Mouse (Mus musculus) cerebellum, adult 2 months (tissue): Measurements from ENCODE around the gene Mfn2. TPM values are rescaled to one million over a fixed set of nuclear protein-coding genes. Genes with fewer than 3 reads are reported as not detected.
A peak's percentile ranks its signal among the peaks of the same experiment; 100 is the strongest.
"Not testable (repeated sequence)": the region's sequence is repeated elsewhere in the genome, so short reads cannot be mapped to it uniquely, and the experiment has no call there.

ENCODE experiments used
- DNase-seq, 2 experiments: peaks; one replicate each; pipeline ENCODE4 v3.0.0; 2021
- H3K27ac ChIP-seq: fragments of 200-500 bp; 2 replicates; pipeline ENCODE4 v1.5.1; 2012; ENCODE audit warnings: low read length, control low read depth, inconsistent platforms; ENCODE audit not compliant: insufficient read depth
- H3K27me3 ChIP-seq: fragments of 200-500 bp; 2 replicates; pipeline ENCODE4 v1.6.1; 2012; ENCODE audit warnings: inconsistent platforms, mild to moderate bottlenecking, low read length, moderate library complexity; ENCODE audit not compliant: control insufficient read depth, insufficient read depth
- H3K4me1 ChIP-seq: fragments of 200-500 bp; 2 replicates; pipeline ENCODE4 v1.6.1; 2011; ENCODE audit warnings: low read length; ENCODE audit not compliant: control insufficient read depth, insufficient read depth
- H3K4me3 ChIP-seq: fragments of 200-500 bp; replicated peaks from 2 replicates; pipeline ENCODE3; 2011; ENCODE audit warnings: mild to moderate bottlenecking, low read depth, low read length, control low read depth; ENCODE audit not compliant: insufficient read depth
- CTCF ChIP-seq: fragments of 200-500 bp; IDR thresholded peaks from 2 replicates; pipeline ENCODE4 v1.5.1; 2011; ENCODE audit warnings: low read depth, mild to moderate bottlenecking, control low read depth, low read length, moderate library complexity, borderline replicate concordance; ENCODE audit not compliant: insufficient read depth
- POLR2A ChIP-seq: fragments of 200-500 bp; IDR thresholded peaks from 2 replicates; pipeline ENCODE4 v1.6.1; 2011; ENCODE audit warnings: low read length, control low read depth, borderline replicate concordance; ENCODE audit not compliant: insufficient read depth
- WGBS: fragments of 180-500 bp; shearing (Covaris S2); methylation state at CpG from one replicate; pipeline ENCODE4 v1.1.7; 2018; 5-methylcytosine and 5-hydroxymethylcytosine counted together
- polyA plus RNA-seq: library from polyadenylated mRNA; depleted of rRNA; stranded (reverse); fragments of >200 nt; gene quantifications from 2 replicates; pipeline ENCODE4 v1.2.3, GENCODE M21; 2012

The Mfn2 gene
- polyA plus RNA-seq, 1 experiment = 113 TPM

GRCm38 (mm10) chr4:147866056-147866455, 38.4 kb downstream of the Mfn2 start:
- Histone ChIP-seq H3K4me3 (no peak overlapping the region), H3K4me1 (no peaks in the 10 kb centered on the region; the same call in 1 of the 2 replicates), H3K27ac (no peak overlapping the region), H3K27me3 (no peaks in the 10 kb centered on the region)
- TF ChIP-seq CTCF (no peak), POLR2A (no peak)
- no peak for DNase-seq
- 90% methylated on average over 9 of the region's 9 CpGs for WGBS

GRCm38 (mm10) chr4:147865651-147866050, 38.9 kb downstream of the Mfn2 start:
- Histone ChIP-seq H3K4me3 (no peak overlapping the region), H3K27ac (no peak overlapping the region), H3K27me3 (no peaks in the 10 kb centered on the region), H3K4me1 (no peaks in the 10 kb centered on the region; the same call in 1 of the 2 replicates)
- no peak for DNase-seq
- no peak for TF ChIP-seq POLR2A
- TF ChIP-seq CTCF = no peak
- 95% methylated on average over 6 of the region's 6 CpGs for WGBS

- WGBS = 88% methylated on average over 3 of the region's 3 CpGs
Observed at GRCm38 (mm10) chr4:147862051-147862450, 42.5 kb downstream of the Mfn2 start.

GRCm38 (mm10) chr4:147850776-147851175, 53.7 kb downstream of the Mfn2 start:
- no peak overlapping the region for H3K4me3 ChIP-seq
- WGBS = 80% methylated on average over 2 of the region's 2 CpGs

More at GRCm38 (mm10) chr4:147862051-147862450, 42.5 kb downstream of the Mfn2 start:
- Histone ChIP-seq H3K27me3 (no peaks in the 10 kb centered on the region), H3K27ac (no peak overlapping the region), H3K4me3 (no peak overlapping the region), H3K4me1 (no peaks in the 10 kb centered on the region)
- TF ChIP-seq POLR2A (no peak), CTCF (no peak)
- no peak for DNase-seq

GRCm38 (mm10) chr4:147848584-147848991, 55.9 kb downstream of the Mfn2 start:
- no peak for TF ChIP-seq POLR2A
- no peak for TF ChIP-seq CTCF
- DNase-seq = no peak
- 0% methylated on average over 4 of the region's 4 CpGs for WGBS

More at GRCm38 (mm10) chr4:147850776-147851175, 53.7 kb downstream of the Mfn2 start:
- no peaks in the 10 kb centered on the region for H3K27me3 ChIP-seq
- no peak overlapping the region for H3K27ac ChIP-seq
- DNase-seq = no peak
- TF ChIP-seq CTCF = no peak
- TF ChIP-seq POLR2A = no peak
- no peaks in the 10 kb centered on the region for H3K4me1 ChIP-seq

DNA sequence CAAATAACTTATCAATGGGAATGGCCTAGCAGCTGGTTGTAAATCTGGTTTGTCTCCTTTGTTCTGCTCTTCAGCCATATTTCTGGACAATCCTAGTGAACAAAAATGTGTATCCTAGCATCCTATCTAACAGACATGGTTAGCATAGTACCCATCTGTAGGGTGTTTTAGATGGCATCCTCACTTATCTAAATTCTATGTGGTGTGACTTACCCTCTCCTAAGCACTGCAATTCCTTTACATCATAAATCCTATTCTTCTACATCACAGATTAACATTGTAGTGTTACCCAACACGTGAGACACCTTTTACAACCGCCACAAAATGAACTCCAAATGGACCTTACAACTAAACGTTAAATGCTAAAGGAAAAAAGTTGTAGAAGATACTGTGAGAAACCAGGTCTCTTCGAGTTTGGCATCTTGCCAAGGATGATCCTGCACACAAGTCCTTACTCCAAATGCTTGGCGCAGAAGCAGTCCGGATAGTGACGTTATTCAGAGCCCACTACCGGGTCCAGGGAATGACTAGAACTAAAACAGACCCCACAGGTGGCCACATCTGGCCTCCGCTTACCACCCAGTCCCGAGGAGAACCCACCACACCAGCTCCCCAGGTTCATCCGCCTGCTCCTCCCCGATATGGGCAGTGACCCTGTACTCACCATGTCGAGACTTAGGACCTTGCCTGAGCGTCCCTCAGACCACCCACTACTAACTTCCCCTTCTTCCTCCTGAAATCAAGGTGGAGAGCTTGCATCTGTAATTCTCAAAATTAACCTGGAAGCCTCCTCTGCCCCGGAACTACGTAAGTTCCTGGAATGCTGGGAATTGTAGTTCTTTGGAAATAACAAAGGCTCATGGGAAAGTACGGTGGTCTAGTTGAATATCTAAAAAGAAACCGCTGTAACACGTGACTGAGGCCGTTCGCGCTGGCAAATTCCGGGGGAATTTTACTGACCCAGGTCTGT, 56.6 kb downstream of the Mfn2 start, which contains the start of gene Zfp933:
TSS of gene Zfp933 (minus strand) at position 753 of the 970 bp plus-strand sequence.
- H3K4me1 ChIP-seq = no peaks in the 10 kb centered on the region
- TF ChIP-seq CTCF = no peak
- peak; percentile 56; the same call in 1 of the 2 replicates for TF ChIP-seq POLR2A
- no peaks in the 10 kb centered on the region for H3K27me3 ChIP-seq
- DNase-seq = peak; percentile 70 to 90
- no peak within 1 kb of the TSS for H3K27ac ChIP-seq
- peak within 1 kb of the TSS; percentile 84 for H3K4me3 ChIP-seq
- WGBS = 1% methylated on average over 23 of the region's 23 CpGs

More at GRCm38 (mm10) chr4:147848584-147848991, 55.9 kb downstream of the Mfn2 start:
- H3K27me3 ChIP-seq = no peaks in the 10 kb centered on the region
- H3K4me3 ChIP-seq = peak overlapping the region; percentile 84
- H3K27ac ChIP-seq = no peak overlapping the region
- H3K4me1 ChIP-seq = no peaks in the 10 kb centered on the region

DNA sequence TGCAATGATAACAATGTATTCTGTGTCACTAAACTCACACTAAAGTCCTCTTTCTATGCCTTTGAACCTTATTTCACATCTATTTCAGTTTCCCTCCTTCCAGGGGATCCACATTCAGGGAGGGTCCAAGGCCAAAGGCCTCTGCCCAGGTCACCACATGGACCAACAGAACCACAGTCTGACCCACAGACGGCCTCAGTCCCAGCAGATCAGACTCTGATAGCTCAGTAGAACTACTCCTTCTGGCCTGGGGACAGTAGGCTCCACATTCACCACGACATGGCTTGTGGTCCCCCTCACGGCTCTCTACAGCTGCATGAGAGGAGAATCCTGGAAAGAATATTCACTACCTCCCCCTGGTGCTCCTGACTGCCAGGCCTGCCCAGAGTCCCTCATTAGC, 61.6 kb downstream of the Mfn2 start:
- no peaks in the 10 kb centered on the region for H3K4me1 ChIP-seq
- WGBS = 99% methylated on average over 3 of the region's 3 CpGs
- no peak for DNase-seq
- H3K27ac ChIP-seq = no peak overlapping the region
- no peak overlapping the region for H3K4me3 ChIP-seq
- no peaks in the 10 kb centered on the region for H3K27me3 ChIP-seq
- no peak for TF ChIP-seq CTCF
- no peak for TF ChIP-seq POLR2A

GRCm38 (mm10) chr4:147839282-147839681, 65.2 kb downstream of the Mfn2 start:
- not testable (repeated sequence) for H3K4me1 ChIP-seq, H3K27ac ChIP-seq, H3K27me3 ChIP-seq, H3K4me3 ChIP-seq
- DNase-seq = peak; percentile 35 to 59
- WGBS = over 99% methylated on average over 19 of the region's 26 CpGs
